Mouse (Mus musculus): ENCODE data around the gene Cntrob. TPM values are rescaled to one million over a fixed set of nuclear protein-coding genes. Genes with fewer than 3 reads are reported as not detected.

Gene Cntrob
- polyA plus RNA-seq, 1 experiment from 2014 or later, result 16.6 TPM

DNA sequence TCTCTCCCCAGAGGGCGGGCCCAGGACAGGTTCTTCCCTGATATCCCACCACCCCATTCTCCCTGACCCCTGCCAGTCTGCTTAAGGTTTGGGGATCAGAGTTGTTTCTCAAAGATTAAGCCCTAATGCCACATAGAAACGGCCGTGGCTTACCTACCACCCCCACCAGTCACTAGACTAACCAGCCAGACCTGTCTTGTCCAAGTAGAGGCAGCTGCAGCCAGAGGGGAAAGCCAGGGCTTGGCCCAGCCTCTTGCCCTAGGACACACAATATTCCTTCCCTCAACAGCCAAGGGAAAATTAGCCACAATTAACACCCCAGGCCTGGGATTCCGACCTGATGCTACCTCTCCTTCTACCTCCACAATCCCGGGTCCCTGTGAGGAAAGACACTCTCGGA is 42.1 kb upstream of the Cntrob start:
- Histone ChIP-seq H3K4me2 (peak overlapping the region; percentile 97), H3K9ac (peak overlapping the region; percentile 60), H3K27ac (ENCODE audit: low read depth) (peak overlapping the region; percentile 100), H3K36me3 (ENCODE audit: insufficient read depth) (peaks cover 34% of the 10 kb centered on the region), H3K9me3 (ENCODE audit: low read depth, low read length) (no peaks in the 10 kb centered on the region), H3K27me3 (ENCODE audit: insufficient read depth, low read length) (no peaks in the 10 kb centered on the region), H3K4me3 (ENCODE audit: low read depth, low read length) (peak overlapping the region; percentile 95), H3K4me1 (ENCODE audit: insufficient read depth) (peaks cover 27% of the 10 kb centered on the region)
- DNase-seq, result peak; percentile 63
- 15% methylated on average over 6 of the region's 6 CpGs for WGBS
- no peak for TF ChIP-seq CTCF (IDR thresholded peaks at IDR 0.05; ENCODE audit: low read depth)
- peak; percentile 11; the same call in 1 of the 2 replicates for ATAC-seq (ENCODE audit: insufficient read depth)

DNA sequence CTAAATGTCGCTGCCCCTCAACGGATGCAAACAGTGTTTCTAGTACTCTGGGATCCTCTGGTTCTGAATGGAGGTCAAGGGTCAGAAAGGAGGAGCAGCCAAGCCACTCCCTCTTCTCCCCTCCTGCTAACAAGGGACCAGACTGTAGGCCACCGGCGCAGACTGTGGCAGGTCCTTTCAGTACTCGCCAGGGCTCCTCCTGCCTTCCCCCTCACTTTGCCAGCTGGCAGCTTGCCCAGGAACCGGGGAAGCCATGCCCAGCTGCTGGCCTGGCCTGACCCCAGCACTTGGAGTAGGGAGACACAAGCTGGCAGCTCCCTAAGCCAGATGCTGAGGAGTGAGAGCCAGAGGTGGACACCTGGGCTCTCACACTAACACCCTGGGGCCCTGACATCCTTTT is 41.3 kb upstream of the Cntrob start:
- DNase-seq (peak; percentile 96), ATAC-seq (ENCODE audit: insufficient read depth) (peak; percentile 76)
- Histone ChIP-seq H3K27me3 (ENCODE audit: insufficient read depth, low read length) (no peaks in the 10 kb centered on the region), H3K9me3 (ENCODE audit: low read depth, low read length) (no peaks in the 10 kb centered on the region), H3K4me1 (ENCODE audit: insufficient read depth) (peaks cover 27% of the 10 kb centered on the region), H3K27ac (ENCODE audit: low read depth) (peak overlapping the region; percentile 100), H3K4me2 (peak overlapping the region; percentile 97), H3K4me3 (ENCODE audit: low read depth, low read length) (peak overlapping the region; percentile 95), H3K9ac (no peak overlapping the region), H3K36me3 (ENCODE audit: insufficient read depth) (peaks cover 43% of the 10 kb centered on the region)
- no peak for TF ChIP-seq CTCF (IDR thresholded peaks at IDR 0.05; ENCODE audit: low read depth)
- whole genome bisulfite sequencing, result 2% methylated on average over 6 of the region's 6 CpGs

DNA sequence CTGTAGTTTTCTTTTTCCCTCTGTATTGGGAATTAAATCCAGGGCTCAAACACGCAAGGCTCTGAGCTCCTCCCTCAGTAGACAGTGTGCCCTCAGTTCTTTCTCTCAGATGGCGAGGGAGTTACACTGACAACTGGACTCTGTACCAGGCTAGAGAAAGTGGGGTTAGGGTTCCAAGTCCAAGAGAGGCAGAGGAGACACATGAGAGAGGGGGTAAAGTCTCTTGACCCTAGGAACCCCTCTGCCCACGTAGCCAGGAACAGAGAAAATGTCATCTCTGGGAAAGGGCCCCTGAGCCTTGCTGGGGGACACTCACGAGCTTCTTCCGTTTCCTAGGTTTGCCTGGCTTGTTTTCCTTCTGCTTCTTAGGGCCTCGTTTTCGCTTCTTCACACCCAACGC is 40.8 kb upstream of the Cntrob start:
- 26% methylated on average over 8 of the region's 8 CpGs for WGBS
- Histone ChIP-seq H3K4me2 (peak overlapping the region; percentile 97), H3K27me3 (ENCODE audit: insufficient read depth, low read length) (no peaks in the 10 kb centered on the region), H3K36me3 (ENCODE audit: insufficient read depth) (peaks cover 48% of the 10 kb centered on the region), H3K9me3 (ENCODE audit: low read depth, low read length) (no peaks in the 10 kb centered on the region), H3K9ac (peak overlapping the region; percentile 32; the same call in 1 of the 2 replicates), H3K4me1 (ENCODE audit: insufficient read depth) (peaks cover 27% of the 10 kb centered on the region), H3K27ac (ENCODE audit: low read depth) (peak overlapping the region; percentile 100), H3K4me3 (ENCODE audit: low read depth, low read length) (peak overlapping the region; percentile 95)
- DNase-seq (no peak), ATAC-seq (ENCODE audit: insufficient read depth) (no peak)
- TF ChIP-seq CTCF (IDR thresholded peaks at IDR 0.05; ENCODE audit: low read depth), result no peak

DNA sequence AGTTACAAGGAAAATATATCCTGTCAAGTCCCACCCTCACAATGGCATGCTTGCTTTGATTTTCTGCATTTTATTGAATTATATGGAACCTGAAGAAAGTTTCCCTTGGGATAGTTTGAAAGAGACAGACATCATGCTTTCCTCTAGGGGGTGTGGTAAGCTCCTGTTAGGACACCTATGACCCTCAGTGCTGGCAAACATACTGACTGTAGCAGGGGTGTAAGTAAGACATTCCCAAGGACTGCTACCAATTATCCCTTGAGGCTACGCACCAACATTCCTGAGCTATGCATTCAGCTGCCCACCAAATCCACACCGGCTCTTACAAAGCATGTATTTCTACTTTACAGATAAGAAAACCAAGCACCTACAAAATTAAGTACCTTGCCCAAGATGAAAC is 38.9 kb upstream of the Cntrob start:
- Histone ChIP-seq H3K9me3 (ENCODE audit: low read depth, low read length) (no peaks in the 10 kb centered on the region), H3K27ac (ENCODE audit: low read depth) (no peak overlapping the region), H3K27me3 (ENCODE audit: insufficient read depth, low read length) (no peaks in the 10 kb centered on the region), H3K4me1 (ENCODE audit: insufficient read depth) (peaks cover 24% of the 10 kb centered on the region), H3K4me3 (ENCODE audit: low read depth, low read length) (no peak overlapping the region), H3K36me3 (ENCODE audit: insufficient read depth) (peaks cover 66% of the 10 kb centered on the region), H3K4me2 (no peak overlapping the region), H3K9ac (no peak overlapping the region)
- no peak for ATAC-seq (ENCODE audit: insufficient read depth)
- WGBS, result 53% methylated on average over 2 of the region's 2 CpGs
- DNase-seq, result peak; percentile 41
- TF ChIP-seq CTCF (IDR thresholded peaks at IDR 0.05; ENCODE audit: low read depth), result peak; percentile 45

DNA sequence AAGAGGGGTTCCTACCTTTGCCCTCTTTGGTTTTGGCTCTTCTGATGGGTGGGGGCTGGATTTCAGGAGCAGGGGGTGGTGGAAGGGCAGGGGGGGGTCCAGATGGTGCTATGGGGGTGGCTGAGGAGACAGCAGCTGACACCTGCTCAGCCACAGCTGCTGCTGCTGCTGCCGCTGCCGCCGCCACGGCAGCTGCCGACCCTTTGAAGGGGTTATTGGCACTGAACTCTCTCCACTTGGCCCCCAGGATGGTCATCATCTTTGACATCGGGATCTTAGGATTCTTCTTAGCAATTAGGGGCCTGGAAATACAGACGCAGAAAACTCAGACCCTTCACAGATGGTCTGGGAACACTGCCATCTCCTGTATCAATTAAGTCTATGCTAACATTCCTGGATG is 38.4 kb upstream of the Cntrob start:
- Histone ChIP-seq H3K36me3 (ENCODE audit: insufficient read depth) (peaks cover 71% of the 10 kb centered on the region), H3K9me3 (ENCODE audit: low read depth, low read length) (no peaks in the 10 kb centered on the region), H3K27me3 (ENCODE audit: insufficient read depth, low read length) (no peaks in the 10 kb centered on the region), H3K4me2 (no peak overlapping the region), H3K27ac (ENCODE audit: low read depth) (no peak overlapping the region), H3K4me3 (ENCODE audit: low read depth, low read length) (no peak overlapping the region), H3K9ac (no peak overlapping the region), H3K4me1 (ENCODE audit: insufficient read depth) (peaks cover 23% of the 10 kb centered on the region)
- no peak for TF ChIP-seq CTCF (IDR thresholded peaks at IDR 0.05; ENCODE audit: low read depth)
- DNase-seq (no peak), ATAC-seq (ENCODE audit: insufficient read depth) (no peak)
- WGBS, result 51% methylated on average over 7 of the region's 7 CpGs

DNA sequence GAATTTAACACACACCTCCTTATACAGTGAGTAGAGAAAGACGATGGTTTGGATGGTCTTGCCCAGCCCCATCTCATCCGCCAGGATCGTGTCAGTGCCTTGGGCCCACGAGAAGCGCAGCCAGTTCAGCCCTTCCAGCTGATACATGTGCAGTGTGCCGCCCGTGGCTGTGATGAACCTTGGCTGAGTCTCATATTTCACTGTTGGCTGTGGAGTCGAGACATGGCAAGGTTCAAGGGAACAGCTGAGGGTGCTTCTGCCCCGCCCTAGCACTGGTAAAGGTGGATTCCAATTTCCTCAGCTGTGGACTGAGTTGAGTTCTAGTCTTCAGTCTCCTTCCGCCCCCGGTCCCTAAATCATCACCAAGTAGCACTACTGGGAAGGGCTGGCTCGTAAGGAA is 34.1 kb upstream of the Cntrob start:
- Histone ChIP-seq H3K9ac (no peak overlapping the region), H3K36me3 (ENCODE audit: insufficient read depth) (peaks cover 99% of the 10 kb centered on the region), H3K27me3 (ENCODE audit: insufficient read depth, low read length) (no peaks in the 10 kb centered on the region), H3K4me3 (ENCODE audit: low read depth, low read length) (no peak overlapping the region), H3K9me3 (ENCODE audit: low read depth, low read length) (no peaks in the 10 kb centered on the region), H3K4me1 (ENCODE audit: insufficient read depth) (no peaks in the 10 kb centered on the region), H3K27ac (ENCODE audit: low read depth) (no peak overlapping the region), H3K4me2 (no peak overlapping the region)
- WGBS, result 83% methylated on average over 12 of the region's 12 CpGs
- ATAC-seq (ENCODE audit: insufficient read depth) (no peak), DNase-seq (no peak)
- TF ChIP-seq CTCF (IDR thresholded peaks at IDR 0.05; ENCODE audit: low read depth), result no peak

DNA sequence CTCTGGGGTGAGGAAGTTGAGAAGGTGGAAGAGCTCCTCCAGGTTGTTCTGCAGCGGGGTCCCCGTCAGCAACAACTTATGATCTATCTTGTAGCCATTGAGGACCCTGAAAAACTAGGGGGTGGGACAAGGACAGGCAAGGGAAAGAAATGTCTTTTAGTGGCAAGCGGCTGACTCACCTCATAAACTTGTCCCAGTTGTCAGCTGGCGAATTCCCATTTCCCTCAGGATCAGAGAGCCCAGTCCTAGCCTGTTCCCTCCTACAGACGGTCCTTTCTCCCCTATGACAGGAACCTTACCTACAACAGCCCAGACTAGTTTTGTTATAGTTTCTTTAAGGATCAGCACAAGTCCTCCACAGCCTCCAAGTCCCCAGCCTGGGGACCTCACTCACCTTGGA is 33.0 kb upstream of the Cntrob start:
- no peak for TF ChIP-seq CTCF (IDR thresholded peaks at IDR 0.05; ENCODE audit: low read depth)
- DNase-seq, result no peak
- H3K4me3 ChIP-seq (ENCODE audit: low read depth, low read length), result no peak overlapping the region
- peaks cover 99% of the 10 kb centered on the region for H3K36me3 ChIP-seq (ENCODE audit: insufficient read depth)
- H3K27ac ChIP-seq (ENCODE audit: low read depth), result no peak overlapping the region
- no peak for ATAC-seq (ENCODE audit: insufficient read depth)
- no peak overlapping the region for H3K9ac ChIP-seq
- H3K4me1 ChIP-seq (ENCODE audit: insufficient read depth), result no peaks in the 10 kb centered on the region
- H3K27me3 ChIP-seq (ENCODE audit: insufficient read depth, low read length), result no peaks in the 10 kb centered on the region
- 88% methylated on average over 5 of the region's 5 CpGs for WGBS
- H3K9me3 ChIP-seq (ENCODE audit: low read depth, low read length), result no peaks in the 10 kb centered on the region
- no peak overlapping the region for H3K4me2 ChIP-seq

DNA sequence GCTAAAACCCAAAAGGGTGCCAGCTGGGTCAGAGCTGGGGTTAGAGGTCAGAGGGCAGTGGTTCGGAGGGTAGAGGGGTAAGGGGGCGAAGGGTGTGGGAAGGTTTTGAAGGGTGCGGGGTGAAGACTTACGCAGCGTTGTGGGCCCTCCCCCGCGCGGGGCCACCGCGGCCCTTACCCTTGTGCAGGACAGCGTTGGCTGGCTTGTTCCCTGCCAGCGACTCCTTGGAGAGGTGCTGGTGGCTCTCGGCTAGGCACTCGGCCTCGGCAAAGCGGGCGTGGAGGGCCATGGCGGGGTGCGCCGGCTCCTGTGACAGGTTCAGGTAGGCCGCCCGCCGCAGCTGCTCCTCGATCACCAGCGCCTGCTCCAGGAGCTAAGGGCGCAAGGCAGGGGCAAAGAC is 22.9 kb upstream of the Cntrob start:
- no peak for DNase-seq
- H3K36me3 ChIP-seq (ENCODE audit: insufficient read depth), result peaks cover 90% of the 10 kb centered on the region
- no peak overlapping the region for H3K27ac ChIP-seq (ENCODE audit: low read depth)
- no peaks in the 10 kb centered on the region for H3K4me1 ChIP-seq (ENCODE audit: insufficient read depth)
- H3K9me3 ChIP-seq (ENCODE audit: low read depth, low read length), result no peaks in the 10 kb centered on the region
- TF ChIP-seq CTCF (IDR thresholded peaks at IDR 0.05; ENCODE audit: low read depth), result no peak
- no peaks in the 10 kb centered on the region for H3K27me3 ChIP-seq (ENCODE audit: insufficient read depth, low read length)
- no peak overlapping the region for H3K9ac ChIP-seq
- no peak overlapping the region for H3K4me2 ChIP-seq
- H3K4me3 ChIP-seq (ENCODE audit: low read depth, low read length), result no peak overlapping the region
- 85% methylated on average over 26 of the region's 26 CpGs for WGBS
- no peak for ATAC-seq (ENCODE audit: insufficient read depth)

Data from lung, embryonic 14.5 days (tissue).